7 mouse cellular contexts compared by ENCODE assay signal in the genomic region with DNA sequence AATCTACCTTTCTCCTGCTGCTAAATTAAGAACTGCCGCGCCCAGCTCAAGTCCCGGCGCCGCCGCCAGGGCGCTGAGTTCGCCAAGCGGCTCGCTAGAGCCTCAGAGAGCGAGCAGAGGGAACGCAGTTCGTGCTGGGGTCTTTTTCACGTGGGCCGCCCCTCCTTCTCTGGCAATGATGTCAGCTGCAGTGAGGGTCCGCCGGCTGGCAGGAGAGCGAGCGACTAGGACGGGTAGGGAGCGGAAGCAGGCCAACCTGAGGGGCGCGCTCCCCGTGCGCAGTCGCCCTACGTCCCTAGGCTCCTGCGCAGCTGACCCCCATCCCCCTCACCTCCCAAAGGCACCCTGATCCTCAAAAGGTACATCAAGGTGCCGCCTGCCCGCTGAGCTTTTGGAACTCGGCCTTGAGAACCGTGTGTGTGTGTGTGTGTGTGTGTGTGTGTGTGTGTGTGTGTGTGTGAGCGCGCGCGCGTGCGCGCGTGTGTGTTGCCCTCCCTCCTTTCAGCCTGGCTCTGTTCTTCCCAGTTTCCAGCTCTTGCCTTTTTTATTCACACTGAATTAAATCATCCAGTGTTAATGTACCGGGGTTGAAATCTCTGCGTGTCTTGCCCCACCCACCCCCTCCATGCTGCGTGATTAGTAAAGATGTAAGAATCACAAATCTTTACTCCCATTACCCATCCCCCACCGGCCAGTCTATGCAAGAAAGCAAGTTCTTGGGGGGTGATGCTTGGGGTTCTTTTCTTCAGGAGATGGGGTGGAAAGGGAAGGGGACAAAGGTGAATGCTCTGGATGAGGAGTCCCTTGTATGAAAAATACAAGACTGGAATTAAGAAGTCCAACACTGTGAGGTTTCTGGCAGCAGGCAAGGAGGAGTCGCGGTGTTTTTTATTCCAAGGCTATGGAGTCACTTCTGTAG. TPM values are rescaled to one million over a fixed set of nuclear protein-coding genes. Genes with fewer than 3 reads are reported as not detected.
DNase-seq lines count a peak whose midpoint lies in the region; ATAC-seq and TF ChIP-seq lines count a peak whose summit lies in the region.

No protein-coding gene starts in this region.

- ATAC-seq in megakaryocyte, adult 5-6 weeks (ENCODE audit: poor library complexity, severe bottlenecking), result no peak
- ATAC-seq in hindbrain, embryonic 13.5 days (ENCODE audit: low FRiP score), result peak; percentile 87
- no peak for ATAC-seq in activated CD4-positive, CD25-positive, alpha-beta regulatory T cell, adult 4 months

- H3K9ac ChIP-seq in hindbrain, embryonic 13.5 days, result peak overlapping the region; percentile 66
- H3K9ac ChIP-seq in liver, adult 2 months (ENCODE audit: low read depth, low read length), result no peak overlapping the region

- no peak for TF ChIP-seq POLR2A in liver, adult 2 months (IDR thresholded peaks at IDR 0.05; ENCODE audit: extremely low read depth, insufficient read depth, low read length)

- H3K9me3 ChIP-seq in megakaryocyte, embryonic 14.5 days, result no peaks in the 10 kb centered on the region
- no peaks in the 10 kb centered on the region for H3K9me3 ChIP-seq in embryonic facial prominence, embryonic 10.5 days
- no peaks in the 10 kb centered on the region for H3K9me3 ChIP-seq in hindbrain, embryonic 13.5 days

- peak; percentile 82 for DNase-seq in embryonic facial prominence, embryonic 10.5 days (ENCODE audit: low spot score)
- no peak for DNase-seq in liver, adult 2 months (ENCODE audit: extremely low read depth, low read depth, low spot score)
- peak; percentile 43 for DNase-seq in right cerebral cortex, postnatal 25 days

- H3K4me1 ChIP-seq in megakaryocyte, embryonic 14.5 days, result peaks cover 9% of the 10 kb centered on the region
- 0 out of 2 replicates have a peak, but pooled peaks cover 3% of the 10 kb centered on the region for H3K4me1 ChIP-seq in embryonic facial prominence, embryonic 10.5 days
- peaks cover 6% of the 10 kb centered on the region for H3K4me1 ChIP-seq in hindbrain, embryonic 13.5 days (replicated peaks)
- H3K4me1 ChIP-seq in liver, adult 2 months (ENCODE audit: control insufficient read depth, insufficient read depth, low read length), result no peaks in the 10 kb centered on the region; the same call in 1 of the 2 replicates

- WGBS in embryonic facial prominence, embryonic 10.5 days, result 7% methylated on average over 45 of the region's 46 CpGs
- WGBS in hindbrain, embryonic 13.5 days, result 4% methylated on average over 35 of the region's 46 CpGs
- 2% methylated on average over 27 of the region's 46 CpGs for WGBS in liver, adult 2 months

- H3K27ac ChIP-seq in embryonic facial prominence, embryonic 10.5 days (replicated peaks), result peak overlapping the region; percentile 74
- peak overlapping the region; percentile 67 for H3K27ac ChIP-seq in hindbrain, embryonic 13.5 days
- H3K27ac ChIP-seq in liver, adult 2 months (replicated peaks; ENCODE audit: insufficient read depth, low read depth, low read length), result no peak overlapping the region

- H3K79me2 ChIP-seq in liver, adult 2 months (ENCODE audit: control insufficient read depth, insufficient read depth, low read length), result no peaks in the 10 kb centered on the region

- peaks cover 44% of the 10 kb centered on the region for H3K27me3 ChIP-seq in megakaryocyte, embryonic 14.5 days (replicated peaks)
- H3K27me3 ChIP-seq in embryonic facial prominence, embryonic 10.5 days (replicated peaks; ENCODE audit: low read depth, poor library complexity, severe bottlenecking), result peaks cover 25% of the 10 kb centered on the region
- H3K27me3 ChIP-seq in hindbrain, embryonic 13.5 days, result no peaks in the 10 kb centered on the region
- H3K27me3 ChIP-seq in liver, adult 2 months (ENCODE audit: control insufficient read depth, insufficient read depth, low read length), result no peaks in the 10 kb centered on the region

- H3K4me3 ChIP-seq in megakaryocyte, embryonic 14.5 days (replicated peaks), result peak overlapping the region; percentile 87
- peak overlapping the region; percentile 60 for H3K4me3 ChIP-seq in embryonic facial prominence, embryonic 10.5 days
- peak overlapping the region; percentile 50 for H3K4me3 ChIP-seq in hindbrain, embryonic 13.5 days
- H3K4me3 ChIP-seq in liver, adult 2 months (ENCODE audit: insufficient read depth, low read depth, low read length), result peak overlapping the region; percentile 44; the same call in 1 of the 2 replicates

- no peak for TF ChIP-seq CTCF in liver, adult 2 months (IDR thresholded peaks at IDR 0.05; ENCODE audit: low read depth, low read length)

- H3K36me3 ChIP-seq in megakaryocyte, embryonic 14.5 days (replicated peaks; ENCODE audit: low read length), result no peaks in the 10 kb centered on the region
- H3K36me3 ChIP-seq in embryonic facial prominence, embryonic 10.5 days (replicated peaks), result no peaks in the 10 kb centered on the region
- no peaks in the 10 kb centered on the region for H3K36me3 ChIP-seq in hindbrain, embryonic 13.5 days
- H3K36me3 ChIP-seq in liver, adult 2 months (ENCODE audit: control insufficient read depth, insufficient read depth, low read length), result no peaks in the 10 kb centered on the region

- peak overlapping the region; percentile 67 for H3K4me2 ChIP-seq in hindbrain, embryonic 13.5 days

RNA-seq across cellular contexts. Expression of gene Pcdh11x, which starts 3.0 kb away (rescaled TPM):
- not detected in 2 replicates for polyA plus RNA-seq in megakaryocyte, embryonic 14.5 days (2012; ENCODE audit: insufficient read depth, low replicate concordance)
- total RNA-seq in megakaryocyte, adult 5-6 weeks (2015), result not detected in 2 replicates
- total RNA-seq in megakaryocyte, adult 5-6 weeks (2017), result not detected in 2 replicates
- polyA plus RNA-seq in embryonic facial prominence, embryonic 10.5 days (2016; fragmentation: Nextera tagmentation; extraction: Ambion mirVana), result 3.2 and 5.4 TPM in 2 replicates
- polyA plus RNA-seq in hindbrain, embryonic 13.5 days (2015; fragmentation: Nextera tagmentation; extraction: Ambion mirVana), result 17.6 and 19.3 TPM in 2 replicates
- total RNA-seq in liver, adult 2 months (2014; rRNA removed), result 0.09 and 0.34 TPM in 2 replicates
- 0.02 TPM in 1 of 2 replicates, not detected in the other for polyA plus RNA-seq in liver, adult 2 months (2012; rRNA removed)
- polyA plus RNA-seq in activated CD4-positive, CD25-positive, alpha-beta regulatory T cell, adult 4 months (2017; shearing (Covaris generic)), result under 1 TPM in 1 of 2 experiments, not detected in 1; 0.21 TPM

RNA-seq across cellular contexts. Expression of gene H2afb3, which starts 19.8 kb away (rescaled TPM):
- polyA plus RNA-seq in megakaryocyte, embryonic 14.5 days (2012; ENCODE audit: insufficient read depth, low replicate concordance), result not detected in 2 replicates
- not detected in 2 replicates for total RNA-seq in megakaryocyte, adult 5-6 weeks (2015)
- total RNA-seq in megakaryocyte, adult 5-6 weeks (2017), result not detected in 2 replicates
- not detected in 2 replicates for polyA plus RNA-seq in embryonic facial prominence, embryonic 10.5 days (2016; fragmentation: Nextera tagmentation; extraction: Ambion mirVana)
- not detected in 2 replicates for polyA plus RNA-seq in hindbrain, embryonic 13.5 days (2015; fragmentation: Nextera tagmentation; extraction: Ambion mirVana)
- not detected in 2 replicates for total RNA-seq in liver, adult 2 months (2014; rRNA removed)
- polyA plus RNA-seq in liver, adult 2 months (2012; rRNA removed), result not detected in 2 replicates
- polyA plus RNA-seq in activated CD4-positive, CD25-positive, alpha-beta regulatory T cell, adult 4 months (2017; shearing (Covaris generic)), result not detected
